In the genomic region with DNA sequence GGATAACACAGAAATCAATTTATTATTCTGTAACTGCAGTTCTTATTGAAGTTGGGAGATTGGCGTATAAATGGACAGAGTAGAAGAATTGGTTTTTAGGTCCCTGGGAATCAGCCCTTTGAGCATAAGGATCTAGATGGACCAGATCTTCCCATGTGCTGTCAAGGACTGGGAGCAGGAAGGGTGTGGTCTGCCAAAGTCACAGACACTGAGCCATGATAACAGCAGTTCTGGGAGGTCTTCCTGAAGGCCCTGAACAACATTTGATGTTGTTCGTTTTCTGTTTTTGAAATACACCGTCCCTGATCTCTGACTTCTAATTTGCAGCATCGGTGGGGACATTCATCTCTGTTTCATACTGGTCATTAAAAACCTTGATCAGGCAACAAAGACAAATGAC, we compare ENCODE assay signal across 18 mouse cellular contexts.
DNase-seq lines count a peak whose midpoint lies in the region; ATAC-seq lines count a peak whose summit lies in the region.
"Had no signal": no experiment of that assay in that cellular context is flagged by ENCODE, and none has a peak within 500 bp of the region (broad histone marks: within the 10 kb centered on the region; RNA-seq: fewer than 3 reads in every experiment).

No protein-coding gene starts in this region.

- peak; percentile 94 for ATAC-seq in megakaryocyte-erythroid progenitor cell, adult 5-6 weeks (replicated peaks; ENCODE audit: low FRiP score, low TSS enrichment, poor library complexity, severe bottlenecking)
- ATAC-seq in activated CD4-positive, CD25-positive, alpha-beta regulatory T cell, adult 4 months: no peak
- ATAC-seq: Patski had no signal

- peak; percentile 33 for DNase-seq in adrenal gland, adult 2 months
- DNase-seq in adrenal gland, adult 18-20 months (ENCODE audit: low spot score in 2 of 2): no peak
- DNase-seq in spleen, postnatal 10 days (ENCODE audit: low spot score in 2 of 2): peak; percentile 7 to 30
- DNase-seq in spleen, adult 18-20 months: no peak
- DNase-seq in liver: peak; percentile 76
- DNase-seq in gastrocnemius, postnatal 25 days: no peak
- DNase-seq: cerebellum, adult 8-10 months; gastrocnemius, postnatal 36 days; kidney, adult 11 months; kidney, postnatal 25 days; layer of hippocampus, adult 9-11 months; lung, postnatal 36 days; midbrain, embryonic 14.5 days; right cerebral cortex, postnatal 25 days; thymus, postnatal 25 days had no signal

Comparison
In these comparisons a context has a peak if more than half of its experiments do, and no peak if none do; other contexts are left out.
1. DNase-seq: peak in adrenal gland, adult 2 months (single experiment), spleen, postnatal 10 days (2 of 2) and liver (single experiment); none in adrenal gland, adult 18-20 months (0 of 2), spleen, adult 18-20 months (0 of 2) and gastrocnemius, postnatal 25 days (single experiment).